14 mouse cellular contexts compared by ENCODE assay signal in the genomic region with DNA sequence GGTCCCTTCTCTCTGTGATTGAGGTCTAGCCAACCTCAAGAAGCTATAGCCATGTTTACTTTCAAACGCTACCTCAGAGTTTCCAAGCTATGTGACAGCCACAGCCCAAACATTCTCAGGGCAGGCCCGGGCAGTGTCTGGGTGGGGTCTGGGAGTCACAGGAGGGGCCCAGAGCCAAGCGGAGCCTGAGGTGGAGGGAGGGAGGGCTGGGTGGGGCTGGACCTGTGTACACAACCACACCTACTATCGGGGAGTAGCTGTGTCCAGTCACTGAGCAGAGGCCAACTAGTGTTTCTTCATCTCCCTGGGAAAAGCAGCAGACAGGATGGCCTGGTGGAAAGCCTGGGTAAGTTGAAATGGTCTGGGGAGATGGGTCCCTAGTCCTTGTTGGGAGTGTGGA. TPM values are rescaled to one million over a fixed set of nuclear protein-coding genes. Genes with fewer than 3 reads are reported as not detected.
DNase-seq lines count a peak whose midpoint lies in the region; ATAC-seq and TF ChIP-seq lines count a peak whose summit lies in the region.
"Had no signal": no experiment of that assay in that cellular context is flagged by ENCODE, and none has a peak within 500 bp of the region (broad histone marks: within the 10 kb centered on the region; RNA-seq: fewer than 3 reads in every experiment).

Gene Anxa8, plus strand, starts transcription at position 251 of the 400 bp plus-strand sequence.

- no peak for TF ChIP-seq CTCF in lung, embryonic 14.5 days (IDR thresholded peaks at IDR 0.05; ENCODE audit: low read depth)
- TF ChIP-seq CTCF in stomach, postnatal 0 days (IDR thresholded peaks at IDR 0.05; ENCODE audit: low read depth), result no peak

- H3K9me3 ChIP-seq in embryonic facial prominence, embryonic 14.5 days (ENCODE audit: control insufficient read depth, low read length), result no peaks in the 10 kb centered on the region
- H3K9me3 ChIP-seq in lung, embryonic 14.5 days (ENCODE audit: low read depth, low read length), result no peaks in the 10 kb centered on the region
- H3K9me3 ChIP-seq in stomach, postnatal 0 days (ENCODE audit: control insufficient read depth, low read length), result no peaks in the 10 kb centered on the region
- no peaks in the 10 kb centered on the region for H3K9me3 ChIP-seq in forebrain, embryonic 12.5 days
- H3K9me3 ChIP-seq: limb, embryonic 12.5 days had no signal

- H3K27me3 ChIP-seq in embryonic facial prominence, embryonic 14.5 days (replicated peaks; ENCODE audit: control insufficient read depth, insufficient read depth, low read length), result no peaks in the 10 kb centered on the region
- no peaks in the 10 kb centered on the region for H3K27me3 ChIP-seq in lung, embryonic 14.5 days (ENCODE audit: insufficient read depth, low read length)
- no peaks in the 10 kb centered on the region for H3K27me3 ChIP-seq in stomach, postnatal 0 days (ENCODE audit: control insufficient read depth, insufficient read depth, low read length)
- H3K27me3 ChIP-seq in forebrain, embryonic 12.5 days, result 0 out of 2 replicates have a peak, but pooled peaks cover 6% of the 10 kb centered on the region
- H3K27me3 ChIP-seq: Patski had no signal

- H3K4me3 ChIP-seq in embryonic facial prominence, embryonic 14.5 days (ENCODE audit: low read depth, low read length), result peak within 1 kb of the TSS; percentile 2; the same call in 1 of the 2 replicates
- no peak within 1 kb of the TSS for H3K4me3 ChIP-seq in lung, embryonic 14.5 days (ENCODE audit: low read depth, low read length)
- H3K4me3 ChIP-seq in stomach, postnatal 0 days (ENCODE audit: low read depth, low read length), result peak within 1 kb of the TSS; percentile 17
- H3K4me3 ChIP-seq in forebrain, embryonic 12.5 days (replicated peaks), result no peak within 1 kb of the TSS
- H3K4me3 ChIP-seq: limb, embryonic 12.5 days had no signal

- peak; percentile 69; the same call in 1 of the 2 replicates for ATAC-seq in embryonic facial prominence, embryonic 14.5 days (ENCODE audit: low read depth)
- ATAC-seq in lung, embryonic 14.5 days (ENCODE audit: insufficient read depth), result peak; percentile 72
- peak; percentile 72; the same call in 1 of the 2 replicates for ATAC-seq in stomach, postnatal 0 days (ENCODE audit: low FRiP score, low TSS enrichment)
- no peak for ATAC-seq in forebrain, embryonic 12.5 days (ENCODE audit: low FRiP score)
- ATAC-seq: Patski had no signal

- H3K36me3 ChIP-seq in embryonic facial prominence, embryonic 14.5 days (ENCODE audit: control insufficient read depth, insufficient read depth, low read length), result no peaks in the 10 kb centered on the region
- H3K36me3 ChIP-seq in lung, embryonic 14.5 days (ENCODE audit: insufficient read depth), result no peaks in the 10 kb centered on the region
- H3K36me3 ChIP-seq in stomach, postnatal 0 days (ENCODE audit: control insufficient read depth, insufficient read depth, low read length), result no peaks in the 10 kb centered on the region
- no peaks in the 10 kb centered on the region for H3K36me3 ChIP-seq in forebrain, embryonic 12.5 days (replicated peaks)
- H3K36me3 ChIP-seq: limb, embryonic 12.5 days had no signal

- H3K4me2 ChIP-seq in embryonic facial prominence, embryonic 14.5 days (ENCODE audit: low read depth, low read length), result peak within 1 kb of the TSS; percentile 18; the same call in 1 of the 2 replicates
- no peak within 1 kb of the TSS for H3K4me2 ChIP-seq in lung, embryonic 14.5 days
- peak within 1 kb of the TSS; percentile 34 for H3K4me2 ChIP-seq in stomach, postnatal 0 days (replicated peaks; ENCODE audit: low read depth)
- no peak within 1 kb of the TSS for H3K4me2 ChIP-seq in forebrain, embryonic 12.5 days
- H3K4me2 ChIP-seq: limb, embryonic 12.5 days had no signal

- 0 out of 2 replicates have a peak within 1 kb of the TSS, but pooled peaks have one; percentile 3 for H3K9ac ChIP-seq in embryonic facial prominence, embryonic 14.5 days (ENCODE audit: low read depth, low read length)
- no peak within 1 kb of the TSS for H3K9ac ChIP-seq in lung, embryonic 14.5 days
- peak within 1 kb of the TSS; percentile 27; the same call in 1 of the 2 replicates for H3K9ac ChIP-seq in stomach, postnatal 0 days (ENCODE audit: low read length)
- no peak within 1 kb of the TSS for H3K9ac ChIP-seq in forebrain, embryonic 12.5 days
- H3K9ac ChIP-seq: limb, embryonic 12.5 days had no signal

- peak; percentile 94 for DNase-seq in heart, adult 11 months
- DNase-seq in heart, adult 9 months (ENCODE audit: low spot score in 2 of 2), result no peak
- DNase-seq in embryonic facial prominence, embryonic 14.5 days (ENCODE audit: low spot score), result peak; percentile 38
- peak; percentile 8 for DNase-seq in lung, embryonic 14.5 days
- DNase-seq in stomach, postnatal 0 days (ENCODE audit: low spot score), result peak; percentile 58
- DNase-seq in frontal cortex, postnatal 25 days (ENCODE audit: low spot score in 2 of 2), result no peak
- no peak for DNase-seq in Muller cell, postnatal 12 days (ENCODE audit: inconsistent ontology term)
- DNase-seq: adrenal gland, postnatal 36 days; cerebellum, adult 18-20 months; heart, postnatal 10 days; retina, postnatal 1 day had no signal

- no peak for TF ChIP-seq EP300 in stomach, postnatal 0 days (optimal IDR thresholded peaks at IDR 0.05)

- no peaks in the 10 kb centered on the region for H3K4me1 ChIP-seq in embryonic facial prominence, embryonic 14.5 days (ENCODE audit: control insufficient read depth, insufficient read depth, low read length)
- H3K4me1 ChIP-seq in lung, embryonic 14.5 days (ENCODE audit: insufficient read depth), result no peaks in the 10 kb centered on the region
- H3K4me1 ChIP-seq in stomach, postnatal 0 days (replicated peaks; ENCODE audit: control insufficient read depth, insufficient read depth), result no peaks in the 10 kb centered on the region
- no peaks in the 10 kb centered on the region for H3K4me1 ChIP-seq in forebrain, embryonic 12.5 days
- H3K4me1 ChIP-seq: limb, embryonic 12.5 days had no signal

- H3K27ac ChIP-seq in embryonic facial prominence, embryonic 14.5 days (replicated peaks; ENCODE audit: low read depth, low read length), result no peak within 1 kb of the TSS
- no peak within 1 kb of the TSS for H3K27ac ChIP-seq in lung, embryonic 14.5 days (ENCODE audit: low read depth)
- H3K27ac ChIP-seq in stomach, postnatal 0 days (replicated peaks), result no peak within 1 kb of the TSS
- no peak within 1 kb of the TSS for H3K27ac ChIP-seq in forebrain, embryonic 12.5 days
- H3K27ac ChIP-seq: limb, embryonic 12.5 days had no signal

- 60% methylated on average over 4 of the region's 4 CpGs for WGBS in embryonic facial prominence, embryonic 14.5 days
- WGBS in lung, embryonic 14.5 days, result 22% methylated on average over 4 of the region's 4 CpGs
- 20% methylated on average over 4 of the region's 4 CpGs for WGBS in stomach, postnatal 0 days
- 76% methylated on average over 4 of the region's 4 CpGs for WGBS in forebrain, embryonic 12.5 days

RNA-seq across cellular contexts. Expression of gene Anxa8, which starts in this region (rescaled TPM):
- polyA plus RNA-seq in embryonic facial prominence, embryonic 14.5 days (2014; fragmentation: Nextera tagmentation; extraction: Ambion mirVana), result 25.3 and 34.6 TPM in 2 replicates
- polyA plus RNA-seq in lung, embryonic 14.5 days (2014; fragmentation: Nextera tagmentation; extraction: Ambion mirVana), result 2.4 TPM in 2 replicates
- 65.7 and 66.2 TPM in 2 replicates for polyA plus RNA-seq in stomach, postnatal 0 days (2015; fragmentation: Nextera tagmentation; extraction: Ambion mirVana)
- polyA plus RNA-seq in forebrain, embryonic 12.5 days (2016; fragmentation: Nextera tagmentation; extraction: Ambion mirVana), result 0.24 and 0.61 TPM in 2 replicates

Comparison
In these comparisons a context has a peak if more than half of its experiments do, and no peak if none do; other contexts are left out.
1. DNase-seq: peak in heart, adult 11 months (single experiment), embryonic facial prominence, embryonic 14.5 days (single experiment), lung, embryonic 14.5 days (single experiment) and stomach, postnatal 0 days (single experiment); none in heart, adult 9 months (0 of 2), frontal cortex, postnatal 25 days (0 of 2) and Muller cell, postnatal 12 days (single experiment).
2. H3K4me2 ChIP-seq: peak in embryonic facial prominence, embryonic 14.5 days (single experiment) and stomach, postnatal 0 days (single experiment); none in lung, embryonic 14.5 days (single experiment) and forebrain, embryonic 12.5 days (single experiment).
3. H3K4me3 ChIP-seq: peak in embryonic facial prominence, embryonic 14.5 days (single experiment) and stomach, postnatal 0 days (single experiment); none in lung, embryonic 14.5 days (single experiment) and forebrain, embryonic 12.5 days (single experiment).
4. H3K9ac ChIP-seq: peak in embryonic facial prominence, embryonic 14.5 days (single experiment) and stomach, postnatal 0 days (single experiment); none in lung, embryonic 14.5 days (single experiment) and forebrain, embryonic 12.5 days (single experiment).